Mouse (Mus musculus) gastrocnemius, postnatal 25 days (tissue): Measurements from ENCODE around the gene Oaz2. TPM values are rescaled to one million over a fixed set of nuclear protein-coding genes. Genes with fewer than 3 reads are reported as not detected.
A peak's percentile ranks its signal among the peaks of the same experiment; 100 is the strongest.

Source experiments
- DNase-seq: peaks from one replicate; pipeline ENCODE4 v3.0.0; 2022
- total RNA-seq, 2 experiments: library from RNA; stranded (reverse); gene quantifications; 1 replicate in 1 of 2; 2 replicates in 1 of 2; pipeline ENCODE4 v1.2.3; 2021

The Oaz2 gene
- total RNA-seq, 2 experiments from 2014 or later = 231 to 232 TPM

- DNase-seq = no peak
These were observed 25.3 kb downstream of the Oaz2 start for GRCm38 (mm10) chr9:65692959-65693603.

- no peak for DNase-seq
These were observed 27.8 kb downstream of the Oaz2 start for GRCm38 (mm10) chr9:65695646-65696045.

- no peak for DNase-seq
These were observed 28.5 kb downstream of the Oaz2 start for GRCm38 (mm10) chr9:65696337-65696736.

GRCm38 (mm10) chr9:65697356-65697755 lies 29.6 kb downstream of the Oaz2 start:
- no peak for DNase-seq

- DNase-seq = no peak
These were observed 30.2 kb downstream of the Oaz2 start for GRCm38 (mm10) chr9:65697992-65698391.

- DNase-seq = no peak
These were observed 32.7 kb downstream of the Oaz2 start for GRCm38 (mm10) chr9:65700504-65700903.

GRCm38 (mm10) chr9:65702286-65702685 lies 34.5 kb downstream of the Oaz2 start:
- peak; percentile 25 for DNase-seq

GRCm38 (mm10) chr9:65703241-65703640 lies 35.4 kb downstream of the Oaz2 start:
- no peak for DNase-seq

GRCm38 (mm10) chr9:65703926-65704595 lies 36.3 kb downstream of the Oaz2 start:
- no peak for DNase-seq

GRCm38 (mm10) chr9:65718195-65718594 lies 50.4 kb downstream of the Oaz2 start:
- no peak for DNase-seq

- DNase-seq = peak; percentile 40
These were observed 53.4 kb downstream of the Oaz2 start for GRCm38 (mm10) chr9:65721161-65721566.

GRCm38 (mm10) chr9:65724471-65725290 lies 56.9 kb downstream of the Oaz2 start:
- DNase-seq = peak; percentile 22

- DNase-seq = no peak
These were observed 57.5 kb downstream of the Oaz2 start for GRCm38 (mm10) chr9:65725291-65725622.

GRCm38 (mm10) chr9:65726431-65726830 lies 58.6 kb downstream of the Oaz2 start:
- DNase-seq = no peak

- DNase-seq = no peak
These were observed 59.7 kb downstream of the Oaz2 start for GRCm38 (mm10) chr9:65727491-65727890.

GRCm38 (mm10) chr9:65728588-65728987 lies 60.8 kb downstream of the Oaz2 start:
- DNase-seq = no peak

GRCm38 (mm10) chr9:65734931-65735330 lies 67.1 kb downstream of the Oaz2 start:
- DNase-seq = no peak

Other genes with a start within 250 kb of the Oaz2 start
- gene Slc51b, start 245.0 kb upstream of the Oaz2 start, total RNA-seq = not detected
- 1 to 10 TPM; 5.0 to 5.3 TPM for gene Mtfmt, start 232.2 kb upstream of the Oaz2 start, total RNA-seq
- gene Spg21, start 207.1 kb upstream of the Oaz2 start, total RNA-seq = 10 to 100 TPM in 1 of 2 experiments, 1 to 10 TPM in 1; 6.4 to 10.8 TPM
- gene Ankdd1a, start 147.8 kb upstream of the Oaz2 start, total RNA-seq = not detected
- 1 to 10 TPM; 4.7 to 6.3 TPM for gene Plekho2, start 88.0 kb upstream of the Oaz2 start, total RNA-seq
- gene Pif1, start 80.8 kb upstream of the Oaz2 start, total RNA-seq = not detected
- 1 to 10 TPM; 1.4 to 2.8 TPM for gene Rbpms2, start 38.4 kb upstream of the Oaz2 start, total RNA-seq
- gene Zfp609, start 159.6 kb downstream of the Oaz2 start, total RNA-seq = 10 to 100 TPM; 15.1 to 20.6 TPM
- gene Pclaf, start 222.2 kb downstream of the Oaz2 start, total RNA-seq = under 1 TPM; 0.28 to 0.94 TPM
- gene Trip4, start 240.8 kb downstream of the Oaz2 start, total RNA-seq = 10 to 100 TPM; 11.8 to 13.1 TPM
- 1 to 10 TPM; 6.8 to 7.3 TPM for gene Csnk1g1, start 240.9 kb downstream of the Oaz2 start, total RNA-seq